Mouse (Mus musculus): ENCODE results near the gene Dnajb13. TPM values are rescaled to one million over a fixed set of nuclear protein-coding genes. Genes with fewer than 3 reads are reported as not detected.

The Dnajb13 gene
- total and polyA plus RNA-seq, 3 experiments: 2.0 to 3.6 TPM; not detected in 1

GRCm38 (mm10) chr7:100473846-100474454 is 40.8 kb downstream of the Dnajb13 start:
- H3K9me3 ChIP-seq (replicated peaks; ENCODE audit: insufficient read depth, low read length): no peaks in the 10 kb centered on the region
- no peak overlapping the region for H3K9ac ChIP-seq (ENCODE audit: control insufficient read depth, low read depth, low read length, poor library complexity, severe bottlenecking)
- no peak for DNase-seq (ENCODE audit: low read depth, low spot score)
- H3K4me1 ChIP-seq (ENCODE audit: control insufficient read depth in 1 of 2, insufficient read depth in 2 of 2, low read length in 2 of 2): no peaks in the 10 kb centered on the region
- TF ChIP-seq MAX (IDR thresholded peaks at IDR 0.05; ENCODE audit: low read length) (no peak), POLR2A (IDR thresholded peaks at IDR 0.05; ENCODE audit: control insufficient read depth in 1 of 2, insufficient read depth in 1 of 2, low read depth in 1 of 2, low read length in 2 of 2, poor library complexity in 1 of 2) (no peak), ELF1 (IDR thresholded peaks at IDR 0.05; ENCODE audit: low read depth, low read length) (no peak), NRF1 (IDR thresholded peaks at IDR 0.05; ENCODE audit: insufficient read depth, low read depth, low read length, poor library complexity, severe bottlenecking) (no peak), CHD2 (IDR thresholded peaks at IDR 0.05; ENCODE audit: low read length) (no peak), SIN3A (IDR thresholded peaks at IDR 0.05; ENCODE audit: low read length) (no peak), EP300 (IDR thresholded peaks at IDR 0.05; ENCODE audit: low read depth in 1 of 2, low read length in 2 of 2) (no peak), MAFK (IDR thresholded peaks at IDR 0.05; ENCODE audit: borderline replicate concordance, low read depth, low read length) (no peak), BHLHE40 (IDR thresholded peaks at IDR 0.05; ENCODE audit: borderline replicate concordance, low read depth, low read length) (no peak), MXI1 (IDR thresholded peaks at IDR 0.05; ENCODE audit: low read depth, low read length) (no peak), CHD1 (IDR thresholded peaks at IDR 0.05; ENCODE audit: low read depth, low read length) (no peak), ZC3H11A (IDR thresholded peaks at IDR 0.05; ENCODE audit: low read depth, low read length) (no peak), SMC3 (IDR thresholded peaks at IDR 0.05; ENCODE audit: low read depth, low read length) (no peak), GATA1 (IDR thresholded peaks at IDR 0.05; ENCODE audit: low read depth, low read length) (no peak), ZMIZ1 (IDR thresholded peaks at IDR 0.05; ENCODE audit: low read depth, low read length) (no peak), NELFE (IDR thresholded peaks at IDR 0.05; ENCODE audit: low read depth, low read length) (no peak), E2F4 (IDR thresholded peaks at IDR 0.05; ENCODE audit: borderline replicate concordance, low read depth, low read length) (no peak), POLR2AphosphoS5 (IDR thresholded peaks at IDR 0.05; ENCODE audit: borderline replicate concordance, low read depth, low read length) (no peak)
- H3K27ac ChIP-seq (ENCODE audit: control insufficient read depth, low read depth, low read length): no peak overlapping the region
- no peaks in the 10 kb centered on the region; a peak in 1 of 4 replicates for H3K27me3 ChIP-seq (ENCODE audit: control insufficient read depth in 1 of 2, insufficient read depth in 2 of 2, low read length in 2 of 2)
- H3K4me3 ChIP-seq (ENCODE audit: control insufficient read depth in 1 of 2, insufficient read depth in 1 of 2, low read depth in 2 of 2, low read length in 2 of 2): no peak overlapping the region
- H3K36me3 ChIP-seq (ENCODE audit: control insufficient read depth in 1 of 2, insufficient read depth in 2 of 2, low read length in 2 of 2): no peaks in the 10 kb centered on the region
- no peaks in the 10 kb centered on the region for H3K79me2 ChIP-seq (ENCODE audit: control insufficient read depth, insufficient read depth, low read length, poor library complexity)

- no peaks in the 10 kb centered on the region; a peak in 1 of 4 replicates for H3K36me3 ChIP-seq (ENCODE audit: control insufficient read depth in 1 of 2, insufficient read depth in 2 of 2, low read length in 2 of 2)
- DNase-seq (ENCODE audit: low read depth, low spot score): no peak
- no peaks in the 10 kb centered on the region for H3K9me3 ChIP-seq (replicated peaks; ENCODE audit: insufficient read depth, low read length)
- no peaks in the 10 kb centered on the region for H3K79me2 ChIP-seq (ENCODE audit: control insufficient read depth, insufficient read depth, low read length, poor library complexity)
- TF ChIP-seq SIN3A (IDR thresholded peaks at IDR 0.05; ENCODE audit: low read length): no peak
- no peak for TF ChIP-seq USF2 (IDR thresholded peaks at IDR 0.05; ENCODE audit: borderline replicate concordance in 1 of 2, insufficient read depth in 1 of 2, low read depth in 1 of 2, low read length in 2 of 2)
- no peak for TF ChIP-seq MAFK (IDR thresholded peaks at IDR 0.05; ENCODE audit: borderline replicate concordance, low read depth, low read length)
- TF ChIP-seq ZKSCAN1 (IDR thresholded peaks at IDR 0.05; ENCODE audit: low read depth, low read length): no peak
- TF ChIP-seq MAX (IDR thresholded peaks at IDR 0.05; ENCODE audit: low read length): no peak
- no peak for TF ChIP-seq MYC (IDR thresholded peaks at IDR 0.05; ENCODE audit: low read depth, low read length)
- no peak for TF ChIP-seq MYB (IDR thresholded peaks at IDR 0.05; ENCODE audit: low read depth, low read length)
- no peak for TF ChIP-seq MAZ (IDR thresholded peaks at IDR 0.05; ENCODE audit: low read depth, low read length)
- no peak within 1 kb of the TSS for H3K4me3 ChIP-seq (ENCODE audit: control insufficient read depth in 1 of 2, insufficient read depth in 1 of 2, low read depth in 2 of 2, low read length in 2 of 2)
- no peaks in the 10 kb centered on the region; a peak in 1 of 4 replicates for H3K27me3 ChIP-seq (ENCODE audit: control insufficient read depth in 1 of 2, insufficient read depth in 2 of 2, low read length in 2 of 2)
- no peak within 1 kb of the TSS for H3K9ac ChIP-seq (ENCODE audit: control insufficient read depth, low read depth, low read length, poor library complexity, severe bottlenecking)
- H3K4me1 ChIP-seq (ENCODE audit: control insufficient read depth in 1 of 2, insufficient read depth in 2 of 2, low read length in 2 of 2): no peaks in the 10 kb centered on the region
- no peak within 1 kb of the TSS for H3K27ac ChIP-seq (ENCODE audit: control insufficient read depth, low read depth, low read length)
These were observed 42.0 kb downstream of the Dnajb13 start, which contains the start of gene Ucp3 for GRCm38 (mm10) chr7:100472777-100473176. Gene Ucp3, plus strand, starts transcription at chr7:100472990.

Measured in MEL (cell line).